Mouse (Mus musculus) CD4-positive naive resting alpha-beta T cell, adult 57 days (primary cell): ENCODE results near the gene Gm3285. TPM values are rescaled to one million over a fixed set of nuclear protein-coding genes. Genes with fewer than 3 reads are reported as not detected.

Experiments
- total RNA-seq: library from RNA; stranded (reverse); gene quantifications from one replicate; pipeline ENCODE4 v1.2.4, GENCODE M21; 2023

Gene Gm3285
- total RNA-seq: not detected

DNA sequence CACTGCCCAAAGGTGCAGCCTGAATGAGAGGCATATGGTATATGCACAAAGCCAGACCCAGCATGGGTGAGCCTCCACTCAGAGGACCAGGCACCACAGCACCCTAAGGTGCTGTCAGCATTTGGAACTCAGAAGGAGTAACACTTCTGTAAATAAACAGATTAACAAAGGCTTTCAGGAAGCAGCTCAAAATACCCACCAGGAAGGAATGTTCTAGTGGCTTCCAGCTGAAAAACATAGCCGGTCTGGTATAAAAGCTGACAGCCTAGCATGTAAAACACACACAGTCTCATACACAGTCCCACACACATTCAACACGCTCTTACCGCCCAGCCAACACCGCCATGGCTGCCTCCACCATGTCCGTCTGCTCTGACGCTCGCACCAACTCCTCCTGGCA is at the start of gene Gm3285:
Gene Gm3285 (plus strand): TSS at position 301 of the 400 bp plus-strand sequence.

DNA sequence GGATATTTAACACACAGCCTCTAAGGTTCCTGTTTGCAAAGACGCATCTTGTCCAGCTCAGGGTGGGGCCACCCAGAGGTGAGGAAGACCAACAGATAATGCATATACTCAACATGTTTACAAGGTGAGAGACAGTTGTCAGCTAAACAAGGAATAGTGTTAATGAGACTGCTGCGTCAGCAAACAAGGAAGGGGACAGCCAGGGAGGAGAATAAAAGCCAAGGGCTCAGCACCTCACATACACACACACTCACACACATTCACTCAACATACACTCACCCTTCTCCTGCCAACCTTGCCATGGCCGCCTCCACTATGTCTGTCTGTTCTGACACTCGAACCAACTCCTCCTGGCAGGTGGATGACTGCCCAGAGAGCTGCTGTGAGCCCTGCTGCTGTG is 47.4 kb upstream of the Gm3285 start, which contains the start of gene Gm2696:
Gene Gm2696 (plus strand): TSS at position 301 of the 400 bp plus-strand sequence.

DNA sequence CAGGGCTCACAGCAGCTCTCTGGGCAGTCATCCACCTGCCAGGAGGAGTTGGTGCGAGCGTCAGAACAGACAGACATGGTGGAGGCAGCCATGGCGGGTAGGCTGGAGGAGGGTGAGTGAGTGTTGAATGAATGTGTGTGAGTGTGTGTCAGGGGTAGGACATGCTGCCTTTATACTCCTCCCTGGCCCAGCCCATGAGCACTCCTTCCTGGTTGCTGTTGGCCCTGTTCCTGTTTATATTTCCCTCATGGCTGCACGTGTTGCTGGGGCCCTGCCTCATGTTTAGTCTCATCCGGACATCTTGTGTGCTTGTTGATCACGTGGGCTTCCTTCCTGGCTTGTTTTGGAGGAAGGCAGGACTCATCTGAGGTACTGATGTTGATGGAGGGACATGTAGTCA is 34.8 kb upstream of the Gm3285 start, which contains the start of gene Krtap10-4:
Gene Krtap10-4 (minus strand): TSS at position 145 of the 400 bp plus-strand sequence.

DNA sequence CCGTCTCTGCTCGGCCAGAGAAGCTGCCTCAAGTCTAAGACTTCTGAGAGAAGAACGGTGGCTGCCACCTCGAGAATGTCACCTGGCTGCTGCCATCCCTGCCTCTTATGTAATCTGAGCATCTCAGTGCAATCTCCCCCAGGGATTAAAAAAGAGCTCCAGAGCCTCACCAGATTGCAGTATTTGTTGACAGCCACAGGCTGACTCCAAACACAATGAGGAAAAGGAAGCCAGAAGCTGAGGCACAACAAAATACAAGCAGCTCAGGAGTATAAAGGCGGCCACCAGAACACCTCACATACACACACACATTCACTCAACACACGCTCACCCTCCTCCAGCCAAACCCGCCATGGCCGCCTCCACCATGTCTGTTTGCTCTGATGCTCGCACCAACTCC is 26.1 kb upstream of the Gm3285 start, which contains the start of gene Krtap10-10:
Gene Krtap10-10 (plus strand): TSS at position 301 of the 400 bp plus-strand sequence.

DNA sequence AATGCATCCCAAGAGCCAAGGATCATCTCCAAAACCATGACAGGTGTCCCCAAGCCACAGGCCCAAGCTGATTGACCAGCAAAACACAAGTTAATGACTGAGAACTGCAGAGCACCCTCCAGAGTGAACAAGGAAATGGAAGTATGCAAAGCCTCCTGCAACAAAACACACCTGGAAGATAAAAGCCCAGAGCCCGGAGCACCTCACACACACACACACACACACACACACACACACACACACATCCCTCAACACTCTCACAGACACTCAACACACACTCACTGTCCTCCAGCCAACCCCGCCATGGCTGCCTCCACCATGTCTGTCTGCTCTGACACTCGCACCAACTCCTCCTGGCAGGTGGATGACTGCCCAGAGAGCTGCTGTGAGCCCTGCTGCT is 15.3 kb upstream of the Gm3285 start, which contains the start of gene Gm36176:
Gene Gm36176 (plus strand): TSS at position 301 of the 400 bp plus-strand sequence.

DNA sequence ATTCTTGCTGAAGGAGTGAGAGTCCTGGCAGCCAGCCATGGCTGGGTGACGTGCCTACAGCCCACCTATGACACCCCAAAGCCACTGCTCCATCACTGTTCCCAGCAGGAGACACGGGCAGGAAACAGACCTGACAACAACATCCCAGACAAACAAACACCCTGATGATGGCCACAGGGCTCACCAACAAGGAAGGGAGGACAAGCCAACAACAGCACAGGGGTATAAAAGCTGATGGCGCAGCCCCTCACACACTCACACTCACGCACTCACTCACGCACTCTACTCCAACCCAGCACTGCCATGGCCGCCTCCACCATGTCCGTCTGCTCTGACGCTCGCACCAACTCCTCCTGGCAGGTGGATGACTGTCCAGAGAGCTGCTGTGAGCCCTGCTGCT is 9.2 kb upstream of the Gm3285 start, which contains the start of gene Gm10318:
Gene Gm10318 (plus strand): TSS at position 301 of the 400 bp plus-strand sequence.

DNA sequence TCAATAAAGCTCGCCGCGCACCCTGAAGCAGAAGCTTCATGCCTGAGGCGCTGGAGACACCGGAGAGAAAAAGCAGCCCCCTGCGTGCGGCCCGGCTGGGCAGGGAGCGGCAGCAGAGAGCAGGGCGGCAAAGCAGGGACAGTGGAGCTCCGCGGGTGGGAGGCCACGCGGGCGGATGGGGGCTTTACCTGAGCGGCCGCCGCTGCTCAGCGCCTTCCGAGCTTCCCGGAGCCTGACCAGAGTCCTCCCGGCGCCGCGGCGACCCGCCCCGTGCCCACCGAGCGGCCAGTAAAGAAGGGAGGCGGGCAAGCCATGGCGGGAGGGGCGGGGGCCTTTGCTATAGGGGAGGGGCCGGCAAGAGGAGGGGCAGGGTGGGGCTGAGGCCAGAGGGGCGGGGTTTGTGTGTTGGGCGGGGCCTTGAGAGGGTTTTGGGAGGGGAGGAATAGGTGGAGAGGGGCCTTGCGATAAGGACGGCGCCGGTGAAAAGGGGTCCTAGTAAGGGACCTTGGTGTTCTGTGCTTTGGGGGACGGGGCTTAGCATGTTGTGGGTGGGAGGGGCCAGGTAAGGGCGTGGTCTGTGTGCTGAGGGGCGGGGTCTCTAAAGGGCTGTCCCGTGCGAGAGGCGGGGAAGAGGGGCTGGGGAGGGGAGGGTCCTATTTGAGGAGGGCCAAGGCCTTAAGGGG is 40.6 kb downstream of the Gm3285 start, which contains the start of gene Lrrc3:
Gene Lrrc3 (minus strand): TSS at position 326 of the 683 bp plus-strand sequence.

Other genes starting within 250 kb of the Gm3285 start
- gene Ube2g2, start 239.7 kb upstream of the Gm3285 start, total RNA-seq: 36.8 TPM
- gene Tspear, start 175.4 kb upstream of the Gm3285 start, total RNA-seq: 0.44 TPM
- gene Gm19402, start 171.2 kb upstream of the Gm3285 start, total RNA-seq: not detected
- not detected for gene Gm9508, start 164.7 kb upstream of the Gm3285 start, total RNA-seq
- not detected for gene Gm10272, start 155.3 kb upstream of the Gm3285 start, total RNA-seq
- not detected for gene Gm10024, start 150.5 kb upstream of the Gm3285 start, total RNA-seq
- not detected for gene Gm10142, start 146.2 kb upstream of the Gm3285 start, total RNA-seq
- not detected for gene Krtap12-1, start 141.4 kb upstream of the Gm3285 start, total RNA-seq
- not detected for gene Gm10100, start 135.5 kb upstream of the Gm3285 start, total RNA-seq
- gene Gm18596, start 119.3 kb upstream of the Gm3285 start, total RNA-seq: not detected
- not detected for gene Gm9736, start 110.6 kb upstream of the Gm3285 start, total RNA-seq
- gene Gm3233, start 102.3 kb upstream of the Gm3285 start, total RNA-seq: not detected
- not detected for gene Gm3238, start 90.7 kb upstream of the Gm3285 start, total RNA-seq
- gene Gm7138, start 85.0 kb upstream of the Gm3285 start, total RNA-seq: not detected
- gene Gm3250, start 79.4 kb upstream of the Gm3285 start, total RNA-seq: not detected
- not detected for gene Gm7137, start 73.8 kb upstream of the Gm3285 start, total RNA-seq
- not detected for gene Gm9639, start 66.9 kb upstream of the Gm3285 start, total RNA-seq
- gene Gm19668, start 62.8 kb upstream of the Gm3285 start, total RNA-seq: not detected
- not detected for gene Gm9507, start 50.1 kb upstream of the Gm3285 start, total RNA-seq
- gene Gm2696, start 47.3 kb upstream of the Gm3285 start, total RNA-seq: not detected
- not detected for gene Krtap10-4, start 34.9 kb upstream of the Gm3285 start, total RNA-seq
- not detected for gene Krtap10-10, start 26.0 kb upstream of the Gm3285 start, total RNA-seq
- gene Gm36176, start 15.2 kb upstream of the Gm3285 start, total RNA-seq: not detected
- not detected for gene Gm10318, start 9.1 kb upstream of the Gm3285 start, total RNA-seq
- not detected for gene Lrrc3, start 40.6 kb downstream of the Gm3285 start, total RNA-seq
- gene Trpm2, start 108.6 kb downstream of the Gm3285 start, total RNA-seq: 3.9 TPM
- 6.7 TPM for gene 1810043G02Rik, start 116.5 kb downstream of the Gm3285 start, total RNA-seq
- gene Pfkl, start 148.1 kb downstream of the Gm3285 start, total RNA-seq: 111 TPM
- gene Dnmt3l, start 180.0 kb downstream of the Gm3285 start, total RNA-seq: not detected
- not detected for gene Aire, start 181.6 kb downstream of the Gm3285 start, total RNA-seq
- gene Icosl, start 207.3 kb downstream of the Gm3285 start, total RNA-seq: 14.0 TPM